Mouse (Mus musculus) embryonic fibroblast, embryonic 13.5 days (primary cell): Measurements from ENCODE around the gene AW011738.

Source experiments
- CTCF ChIP-seq: IDR thresholded peaks from 2 replicates; pipeline ENCODE4 v1.5.1; 2011; ENCODE audit warnings: mild to moderate bottlenecking, control low read depth, low read length, moderate library complexity, borderline replicate concordance; ENCODE audit not compliant: insufficient read depth
- POLR2A ChIP-seq: IDR thresholded peaks from 2 replicates; pipeline ENCODE4 v1.6.1; 2011; ENCODE audit warnings: low read depth, mild to moderate bottlenecking, control low read depth, low read length, moderate library complexity

- TF ChIP-seq POLR2A (no peak), CTCF (no peak)
These were observed 8.8 kb upstream of the AW011738 start for GRCm38 (mm10) chr4:156194346-156194745.
